Mouse (Mus musculus): Measurements from ENCODE around the gene Itih3. TPM values are rescaled to one million over a fixed set of nuclear protein-coding genes. Genes with fewer than 3 reads are reported as not detected.

The Itih3 gene
- polyA plus RNA-seq, 1 experiment from 2014 or later = 3.2 TPM

DNA sequence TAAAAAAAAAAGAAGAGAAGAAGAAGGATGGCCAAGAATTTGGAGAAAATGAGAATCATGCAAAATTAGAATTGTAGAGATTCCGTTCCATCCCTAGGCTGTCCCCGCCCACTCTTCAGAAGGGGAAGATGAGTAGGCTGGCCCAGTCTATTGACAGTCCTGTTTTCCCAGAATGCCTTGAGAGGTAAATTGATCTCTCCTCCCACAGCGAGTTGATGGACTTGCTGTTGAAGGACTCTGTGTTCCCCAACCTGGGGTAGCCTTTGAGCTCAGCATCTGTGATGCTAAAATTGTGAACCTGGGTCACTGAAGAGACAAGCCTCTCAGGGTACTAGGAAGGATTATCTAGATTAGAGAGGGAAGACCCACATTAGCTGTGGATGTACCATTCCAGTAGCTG is 1.9 kb upstream of the Itih3 start:
- no peak overlapping the region for H3K4me3 ChIP-seq (replicated peaks)
- H3K4me1 ChIP-seq (replicated peaks) = no peaks in the 10 kb centered on the region
- H3K9ac ChIP-seq = no peak overlapping the region
- H3K9me3 ChIP-seq = no peaks in the 10 kb centered on the region
- no peak for ATAC-seq
- no peaks in the 10 kb centered on the region for H3K27me3 ChIP-seq (replicated peaks)
- WGBS = 87% methylated on average over 3 of the region's 3 CpGs
- H3K4me2 ChIP-seq (replicated peaks) = no peak overlapping the region
- no peaks in the 10 kb centered on the region for H3K36me3 ChIP-seq
- no peak overlapping the region for H3K27ac ChIP-seq

GRCm38 (mm10) chr14:30922053-30922670 is 1.4 kb downstream of the Itih3 start:
- no peak overlapping the region for H3K4me3 ChIP-seq (replicated peaks)
- H3K4me1 ChIP-seq (replicated peaks) = no peaks in the 10 kb centered on the region
- H3K9me3 ChIP-seq = no peaks in the 10 kb centered on the region
- no peaks in the 10 kb centered on the region for H3K36me3 ChIP-seq
- H3K4me2 ChIP-seq (replicated peaks) = no peak overlapping the region
- no peak overlapping the region for H3K9ac ChIP-seq
- no peak overlapping the region for H3K27ac ChIP-seq
- no peaks in the 10 kb centered on the region for H3K27me3 ChIP-seq (replicated peaks)
- 51% methylated on average over 8 of the region's 8 CpGs for WGBS
- no peak for ATAC-seq

DNA sequence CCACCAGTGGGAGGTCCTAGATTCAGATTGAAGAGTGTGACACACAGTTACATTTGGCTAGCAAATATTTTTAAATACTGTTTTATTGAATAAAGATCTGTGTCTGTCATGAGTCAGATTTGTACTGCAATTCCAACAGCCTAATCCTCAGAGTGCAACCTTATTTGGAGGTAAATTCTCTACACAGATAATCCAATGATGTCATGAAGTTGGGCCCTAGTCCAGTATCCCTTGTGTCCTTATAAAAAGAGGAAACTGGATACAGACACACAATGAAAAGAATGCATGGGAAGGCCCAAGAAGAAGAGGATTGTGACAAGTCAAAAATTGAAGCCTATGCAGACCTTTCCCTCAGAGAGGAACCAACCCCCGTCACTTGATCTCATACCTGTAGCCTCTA is 7.0 kb downstream of the Itih3 start:
- Histone ChIP-seq H3K9ac (no peak overlapping the region), H3K9me3 (no peaks in the 10 kb centered on the region), H3K4me3 (replicated peaks) (no peak overlapping the region), H3K4me1 (replicated peaks) (no peaks in the 10 kb centered on the region), H3K27ac (no peak overlapping the region), H3K27me3 (replicated peaks) (no peaks in the 10 kb centered on the region), H3K36me3 (no peaks in the 10 kb centered on the region), H3K4me2 (replicated peaks) (no peak overlapping the region)
- WGBS = 83% methylated on average over 1 of the region's 1 CpGs
- 0 out of 2 replicates have a peak, but pooled peaks have one; percentile 16 for ATAC-seq

- Histone ChIP-seq H3K9ac (no peak overlapping the region), H3K9me3 (no peaks in the 10 kb centered on the region), H3K4me3 (replicated peaks) (no peak overlapping the region), H3K27me3 (replicated peaks) (no peaks in the 10 kb centered on the region), H3K4me2 (replicated peaks) (no peak overlapping the region), H3K27ac (no peak overlapping the region), H3K4me1 (replicated peaks) (no peaks in the 10 kb centered on the region), H3K36me3 (no peaks in the 10 kb centered on the region)
- 82% methylated on average over 5 of the region's 5 CpGs for WGBS
- ATAC-seq = no peak
These were observed 10.2 kb downstream of the Itih3 start for GRCm38 (mm10) chr14:30913404-30913803.

GRCm38 (mm10) chr14:30912641-30913040 is 10.9 kb downstream of the Itih3 start:
- Histone ChIP-seq H3K4me2 (replicated peaks) (no peak overlapping the region), H3K27me3 (replicated peaks) (no peaks in the 10 kb centered on the region), H3K27ac (no peak overlapping the region), H3K4me3 (replicated peaks) (no peak overlapping the region), H3K4me1 (replicated peaks) (no peaks in the 10 kb centered on the region), H3K9ac (no peak overlapping the region), H3K9me3 (no peaks in the 10 kb centered on the region), H3K36me3 (no peaks in the 10 kb centered on the region)
- WGBS = 75% methylated on average over 8 of the region's 8 CpGs
- ATAC-seq = peak; percentile 82

- no peaks in the 10 kb centered on the region for H3K4me1 ChIP-seq (replicated peaks)
- H3K9me3 ChIP-seq = no peaks in the 10 kb centered on the region
- H3K36me3 ChIP-seq = no peaks in the 10 kb centered on the region
- WGBS = 90% methylated on average over 8 of the region's 8 CpGs
- H3K9ac ChIP-seq = no peak overlapping the region
- H3K4me2 ChIP-seq (replicated peaks) = no peak overlapping the region
- no peak overlapping the region for H3K4me3 ChIP-seq (replicated peaks)
- ATAC-seq = no peak
- no peak overlapping the region for H3K27ac ChIP-seq
- H3K27me3 ChIP-seq (replicated peaks) = no peaks in the 10 kb centered on the region
These were observed 12.4 kb downstream of the Itih3 start for GRCm38 (mm10) chr14:30911141-30911540.

DNA sequence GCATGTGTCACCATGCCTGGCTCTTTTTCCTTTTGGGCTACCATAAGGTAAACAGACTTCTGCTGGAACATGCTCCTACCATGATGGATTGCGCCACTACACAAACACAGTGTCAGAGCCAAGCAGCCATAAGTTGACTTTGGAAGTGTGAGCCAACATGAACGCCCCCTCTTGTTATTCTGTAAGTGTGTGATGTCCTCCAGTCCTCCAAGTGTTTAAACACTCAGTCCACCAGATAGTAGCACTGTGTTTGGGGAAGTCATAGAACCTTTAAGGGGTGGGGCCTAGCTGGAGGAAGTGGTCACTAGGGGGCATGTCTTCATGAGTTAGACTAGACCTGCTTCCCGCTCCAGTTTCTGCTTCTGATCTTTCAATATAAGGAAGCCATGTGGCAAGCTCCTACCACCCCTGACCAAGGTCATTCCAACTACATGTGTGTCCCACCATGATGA is 15.7 kb downstream of the Itih3 start:
- peak; percentile 47; the same call in 1 of the 2 replicates for ATAC-seq
- 49% methylated on average over 3 of the region's 3 CpGs for WGBS
- no peaks in the 10 kb centered on the region for H3K9me3 ChIP-seq
- H3K27ac ChIP-seq = no peak overlapping the region
- H3K4me2 ChIP-seq (replicated peaks) = no peak overlapping the region
- no peaks in the 10 kb centered on the region for H3K27me3 ChIP-seq (replicated peaks)
- no peak overlapping the region for H3K9ac ChIP-seq
- H3K36me3 ChIP-seq = no peaks in the 10 kb centered on the region
- no peak overlapping the region for H3K4me3 ChIP-seq (replicated peaks)
- no peaks in the 10 kb centered on the region for H3K4me1 ChIP-seq (replicated peaks)

- H3K27ac ChIP-seq = no peak overlapping the region
These were observed 17.6 kb downstream of the Itih3 start for GRCm38 (mm10) chr14:30906001-30906400.

GRCm38 (mm10) chr14:30904307-30904706 is 19.3 kb downstream of the Itih3 start:
- no peaks in the 10 kb centered on the region for H3K27me3 ChIP-seq (replicated peaks)
- H3K27ac ChIP-seq = no peak overlapping the region
- H3K4me3 ChIP-seq (replicated peaks) = no peak overlapping the region
- no peaks in the 10 kb centered on the region for H3K9me3 ChIP-seq
- no peak overlapping the region for H3K9ac ChIP-seq
- no peaks in the 10 kb centered on the region for H3K4me1 ChIP-seq (replicated peaks)
- no peak overlapping the region for H3K4me2 ChIP-seq (replicated peaks)
- H3K36me3 ChIP-seq = no peaks in the 10 kb centered on the region
- ATAC-seq = no peak
- WGBS = 78% methylated on average over 8 of the region's 8 CpGs

More at GRCm38 (mm10) chr14:30906001-30906400, 17.6 kb downstream of the Itih3 start:
- no peaks in the 10 kb centered on the region for H3K9me3 ChIP-seq
- H3K9ac ChIP-seq = no peak overlapping the region
- H3K4me2 ChIP-seq (replicated peaks) = no peak overlapping the region
- H3K36me3 ChIP-seq = no peaks in the 10 kb centered on the region
- WGBS = 90% methylated on average over 6 of the region's 6 CpGs
- H3K4me3 ChIP-seq (replicated peaks) = no peak overlapping the region
- no peaks in the 10 kb centered on the region for H3K27me3 ChIP-seq (replicated peaks)
- ATAC-seq = no peak
- no peaks in the 10 kb centered on the region for H3K4me1 ChIP-seq (replicated peaks)

GRCm38 (mm10) chr14:30903036-30903435 is 20.5 kb downstream of the Itih3 start:
- 59% methylated on average over 3 of the region's 3 CpGs for WGBS
- H3K27ac ChIP-seq = no peak overlapping the region
- ATAC-seq = no peak
- no peaks in the 10 kb centered on the region for H3K27me3 ChIP-seq (replicated peaks)
- H3K4me2 ChIP-seq (replicated peaks) = no peak overlapping the region
- no peak overlapping the region for H3K9ac ChIP-seq
- no peaks in the 10 kb centered on the region for H3K36me3 ChIP-seq
- no peaks in the 10 kb centered on the region for H3K9me3 ChIP-seq
- no peaks in the 10 kb centered on the region for H3K4me1 ChIP-seq (replicated peaks)
- no peak overlapping the region for H3K4me3 ChIP-seq (replicated peaks)

DNA sequence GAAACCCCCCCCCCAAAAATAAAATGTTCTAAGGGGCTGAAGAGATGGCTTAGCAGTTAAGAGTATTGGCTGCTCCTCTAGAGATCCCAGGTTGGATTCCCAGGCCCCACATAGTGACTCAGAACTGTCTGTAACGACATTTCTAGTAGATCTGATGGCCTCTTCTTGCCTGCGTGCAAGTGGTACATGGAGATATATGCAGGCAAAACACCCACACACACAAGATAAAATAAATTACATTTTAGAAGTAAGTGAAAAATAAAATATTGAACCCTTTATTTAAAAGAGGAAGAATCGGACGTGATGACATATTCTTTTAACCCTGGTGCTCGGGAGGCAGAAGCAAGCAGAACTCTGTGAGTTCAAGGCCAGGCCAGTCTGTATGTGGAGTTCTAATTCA is 20.9 kb downstream of the Itih3 start:
- no peak overlapping the region for H3K27ac ChIP-seq
- H3K36me3 ChIP-seq = no peaks in the 10 kb centered on the region
- H3K4me3 ChIP-seq (replicated peaks) = no peak overlapping the region
- no peak overlapping the region for H3K9ac ChIP-seq
- 88% methylated on average over 5 of the region's 5 CpGs for WGBS
- no peak overlapping the region for H3K4me2 ChIP-seq (replicated peaks)
- H3K4me1 ChIP-seq (replicated peaks) = no peaks in the 10 kb centered on the region
- no peaks in the 10 kb centered on the region for H3K9me3 ChIP-seq
- ATAC-seq = no peak
- no peaks in the 10 kb centered on the region for H3K27me3 ChIP-seq (replicated peaks)

DNA sequence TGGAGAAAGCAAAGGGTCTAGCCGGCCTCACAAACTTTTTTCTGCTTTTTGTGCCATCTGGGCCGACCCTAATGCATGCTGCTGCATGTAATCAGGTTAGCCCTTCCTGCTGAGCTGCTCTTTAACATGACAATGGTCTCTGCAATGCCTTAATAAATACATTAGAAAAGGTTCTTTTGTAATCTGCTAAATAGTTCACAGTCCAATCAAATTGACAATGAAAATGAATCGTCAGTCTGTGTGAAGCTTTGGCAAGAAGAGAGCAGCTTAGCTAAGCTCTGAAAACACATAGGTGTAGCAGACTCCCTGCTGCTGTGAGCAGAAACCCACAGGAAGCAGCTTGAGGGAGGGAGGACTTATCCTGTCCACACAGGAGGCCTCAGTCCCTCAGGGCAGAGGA is 23.6 kb downstream of the Itih3 start:
- no peaks in the 10 kb centered on the region for H3K36me3 ChIP-seq
- ATAC-seq = no peak
- H3K27me3 ChIP-seq (replicated peaks) = no peaks in the 10 kb centered on the region
- no peak overlapping the region for H3K9ac ChIP-seq
- H3K9me3 ChIP-seq = no peaks in the 10 kb centered on the region
- H3K4me3 ChIP-seq (replicated peaks) = no peak overlapping the region
- H3K4me2 ChIP-seq (replicated peaks) = no peak overlapping the region
- H3K4me1 ChIP-seq (replicated peaks) = no peaks in the 10 kb centered on the region
- no peak overlapping the region for H3K27ac ChIP-seq
- WGBS = 74% methylated on average over 3 of the region's 3 CpGs

DNA sequence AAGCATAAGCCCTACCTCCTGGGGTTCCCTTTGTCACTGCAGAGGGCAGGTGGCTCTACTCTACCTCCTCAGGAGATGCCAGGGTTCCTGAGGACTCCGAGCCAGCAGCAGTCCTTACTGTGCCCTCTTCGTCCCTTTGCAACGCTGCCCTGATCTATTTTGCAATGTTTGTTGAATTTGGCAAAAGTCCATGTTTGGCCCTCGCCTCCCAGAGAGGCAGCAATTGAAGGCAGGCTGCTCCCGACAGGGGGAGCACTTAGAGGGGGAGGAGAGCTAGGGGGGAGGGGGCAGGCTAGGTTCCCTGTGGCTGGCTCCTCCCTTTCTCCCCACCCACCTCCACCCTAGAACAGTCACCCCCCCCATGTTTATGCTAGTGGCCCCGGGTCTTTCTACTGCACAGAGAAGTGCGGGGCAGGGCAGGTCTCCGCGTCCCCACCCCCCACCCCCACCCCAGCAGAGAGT is 35.3 kb downstream of the Itih3 start:
- H3K4me1 ChIP-seq (replicated peaks) = peaks cover 6% of the 10 kb centered on the region
- H3K9ac ChIP-seq = no peak overlapping the region
- H3K27me3 ChIP-seq (replicated peaks) = no peaks in the 10 kb centered on the region
- no peak overlapping the region for H3K27ac ChIP-seq
- no peaks in the 10 kb centered on the region for H3K9me3 ChIP-seq
- peak; percentile 73 for ATAC-seq
- H3K4me2 ChIP-seq (replicated peaks) = peak overlapping the region; percentile 40
- WGBS = 5% methylated on average over 9 of the region's 9 CpGs
- no peak overlapping the region for H3K4me3 ChIP-seq (replicated peaks)
- no peaks in the 10 kb centered on the region for H3K36me3 ChIP-seq

Measured in intestine, embryonic 15.5 days (tissue).